Mouse (Mus musculus) adrenal gland, adult 10 weeks (tissue): ENCODE measurements around the gene Lrrc39. TPM values are rescaled to one million over a fixed set of nuclear protein-coding genes. Genes with fewer than 3 reads are reported as not detected.

ENCODE experiments used
- polyA plus RNA-seq: library from polyadenylated mRNA; stranded (reverse); fragments of 350-450 nt; fragmentation: Illumina TruSeq; extraction: RNeasy Lipid Tissue Mini Kit (QIAGEN cat#74804); gene quantifications from one replicate; pipeline ENCODE4 v1.2.3, GENCODE M21; 2014; ENCODE audit warnings: low read depth, low replicate concordance

Lrrc39 gene
- 6.5 TPM for polyA plus RNA-seq

DNA sequence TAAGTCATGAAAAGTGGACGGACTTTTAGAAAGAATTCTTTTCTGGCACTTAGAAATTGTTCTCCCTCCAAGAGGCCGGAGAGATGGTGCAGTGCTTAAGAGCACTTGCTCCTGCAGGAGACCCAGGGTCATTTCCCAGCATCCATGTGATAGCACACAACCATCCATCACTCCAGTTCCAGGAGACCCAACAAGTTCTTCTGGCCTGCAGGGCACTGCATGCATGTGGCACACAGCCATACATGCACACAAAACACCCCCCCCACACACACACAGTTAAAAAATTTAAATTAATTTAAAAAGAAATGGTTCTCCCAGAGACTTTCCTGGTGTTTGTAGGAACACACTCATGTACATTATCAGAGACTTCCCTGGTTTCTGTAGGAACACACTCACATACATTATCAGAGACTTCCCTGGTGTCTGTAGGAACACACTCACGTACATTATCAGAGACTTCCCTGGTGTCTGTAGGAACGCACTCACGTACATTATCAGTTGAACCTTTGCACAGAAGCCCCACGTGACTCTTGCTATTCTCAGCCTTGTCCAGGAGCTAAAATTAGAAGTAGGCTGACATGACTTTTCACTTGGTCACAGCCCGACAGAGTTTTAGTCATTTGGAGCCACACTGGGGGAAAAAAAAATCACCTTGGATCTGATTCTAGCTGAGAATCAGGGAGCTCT, at the start of gene Lrrc39:
Gene Lrrc39 (plus strand): TSS at position 566 of the 687 bp plus-strand sequence.

DNA sequence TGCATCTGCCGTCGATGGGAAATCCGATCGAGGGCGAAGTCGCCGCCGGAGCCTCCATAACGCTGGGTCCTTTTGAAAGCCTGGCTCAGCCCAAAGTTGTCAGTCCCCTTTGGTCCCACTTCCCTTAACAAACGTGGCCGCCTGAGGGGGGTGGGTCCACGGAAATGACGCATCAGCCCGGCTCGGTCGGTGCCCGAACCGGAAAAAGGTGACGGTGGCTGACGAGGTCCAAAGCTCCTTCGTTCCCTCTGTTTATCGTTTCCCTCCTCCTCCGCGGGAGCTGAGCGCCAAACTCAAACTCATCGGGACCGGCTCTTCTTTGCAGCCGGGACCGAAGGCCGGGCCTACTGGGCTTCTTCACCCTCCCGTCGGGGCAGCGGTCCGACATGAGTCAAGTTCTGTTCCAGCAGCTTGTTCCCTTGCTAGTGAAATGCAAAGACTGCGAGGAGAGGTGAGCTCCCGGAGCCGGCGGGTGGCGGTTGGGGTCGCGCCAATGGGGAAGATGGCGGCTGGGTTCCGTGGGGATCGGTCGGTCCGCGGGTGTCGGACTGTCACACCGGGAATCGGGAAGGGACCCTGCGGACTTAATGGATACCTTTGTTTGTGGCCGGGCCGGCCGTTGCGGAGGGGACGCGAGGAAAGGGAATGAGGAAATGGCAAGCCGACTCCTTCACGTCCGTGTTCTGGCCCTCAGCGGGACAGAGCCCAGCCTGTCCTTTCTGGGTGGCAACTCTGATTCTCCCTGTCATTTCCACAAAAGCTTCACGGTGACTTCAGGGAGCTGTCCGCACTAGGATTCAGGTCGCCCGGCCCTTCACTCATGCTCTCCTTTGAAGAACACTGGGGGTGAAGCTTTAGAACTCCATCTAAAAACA, 32.2 kb downstream of the Lrrc39 start, which contains the start of gene Sass6:
Gene Sass6 (plus strand): TSS at position 255 of the 875 bp plus-strand sequence.

DNA sequence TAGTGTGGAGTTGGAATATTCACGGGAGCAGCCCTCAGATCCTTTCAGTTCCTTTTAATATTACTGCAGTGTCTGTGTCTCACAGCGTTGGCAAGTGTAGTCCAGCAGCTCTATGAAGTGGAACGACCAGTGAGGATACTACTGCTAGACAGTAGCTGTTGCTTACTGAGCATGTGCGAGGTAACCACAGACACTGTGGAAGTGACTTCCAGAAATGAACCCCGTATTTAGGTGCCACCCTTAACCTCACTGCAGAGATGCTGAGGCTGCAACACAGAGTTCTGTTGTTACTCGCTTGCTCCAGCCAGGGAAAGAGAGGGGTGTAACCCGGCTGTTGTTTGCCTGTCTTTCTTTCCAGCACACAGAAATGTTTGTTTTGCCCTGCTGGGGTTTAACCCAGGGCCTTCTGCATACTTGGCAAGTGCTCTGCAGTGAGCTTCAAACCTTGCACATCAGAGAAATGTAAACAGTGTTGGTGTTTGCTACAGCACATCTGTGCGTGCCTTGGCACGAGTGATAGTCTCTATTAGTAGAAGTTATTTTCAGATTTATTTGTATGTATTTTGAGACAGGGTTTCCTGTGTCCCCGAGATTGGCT, 51.6 kb downstream of the Lrrc39 start, which contains the start of gene Trmt13:
Gene Trmt13 (minus strand): TSS at position 293 of the 598 bp plus-strand sequence.

Other genes starting within 250 kb of the Lrrc39 start
- 19.6 TPM for gene Cdc14a, start 138.9 kb upstream of the Lrrc39 start, polyA plus RNA-seq
- 71.4 TPM for gene Rtca, start 54.8 kb upstream of the Lrrc39 start, polyA plus RNA-seq
- 153 TPM for gene Dbt, start 49.9 kb upstream of the Lrrc39 start, polyA plus RNA-seq
- gene Sass6, start 32.0 kb downstream of the Lrrc39 start, polyA plus RNA-seq, result 8.3 TPM
- gene Trmt13, start 51.6 kb downstream of the Lrrc39 start, polyA plus RNA-seq, result 26.8 TPM
- 136 TPM for gene Mfsd14a, start 99.7 kb downstream of the Lrrc39 start, polyA plus RNA-seq
- not detected for gene Gm43191, start 118.3 kb downstream of the Lrrc39 start, polyA plus RNA-seq
- 81.7 TPM for gene Slc35a3, start 149.9 kb downstream of the Lrrc39 start, polyA plus RNA-seq
- 76.0 TPM for gene Agl, start 245.2 kb downstream of the Lrrc39 start, polyA plus RNA-seq